Mouse (Mus musculus) hindbrain, postnatal 0 days (tissue): ENCODE data around the gene Myoc. TPM values are rescaled to one million over a fixed set of nuclear protein-coding genes. Genes with fewer than 3 reads are reported as not detected.
A peak's percentile ranks its signal among the peaks of the same experiment; 100 is the strongest.
"Not testable (repeated sequence)": the region's sequence is repeated elsewhere in the genome, so short reads cannot be mapped to it uniquely, and the experiment has no call there.

Source experiments
- ATAC-seq: fragments of 200-750 bp; cut with Nextera tagmentation; 2 replicates; pipeline ENCODE4 v1.8.0; 2017; ENCODE audit warnings: mild to moderate bottlenecking, moderate TSS enrichment, moderate library complexity
- DNase-seq: peaks from one replicate; pipeline ENCODE4 v3.0.0-alpha.2; 2015; ENCODE audit warnings: low spot score
- H3K27ac ChIP-seq: fragments of 300-500 bp; sonication (generic); 2 replicates; pipeline ENCODE4 v1.5.1; 2014; ENCODE audit warnings: mild to moderate bottlenecking
- H3K27me3 ChIP-seq: fragments of 300-500 bp; sonication (generic); 2 replicates; pipeline ENCODE4 v1.6.1; 2014; ENCODE audit warnings: low read length, mixed read lengths; ENCODE audit not compliant: insufficient read depth
- H3K36me3 ChIP-seq: fragments of 300-500 bp; sonication (generic); 2 replicates; pipeline ENCODE4 v1.6.1; 2014; ENCODE audit warnings: low read length, mixed read lengths; ENCODE audit not compliant: insufficient read depth
- H3K4me1 ChIP-seq: fragments of 300-500 bp; sonication (generic); 2 replicates; pipeline ENCODE4 v1.6.1; 2014; ENCODE audit warnings: antibody characterized with exemption, low read length, mixed read lengths; ENCODE audit not compliant: insufficient read depth
- H3K4me2 ChIP-seq: fragments of 300-500 bp; sonication (generic); 2 replicates; pipeline ENCODE4 v1.6.1; 2014; ENCODE audit warnings: low read depth, mild to moderate bottlenecking, low read length, moderate library complexity, mixed read lengths
- H3K4me3 ChIP-seq: fragments of 300-500 bp; sonication (generic); 2 replicates; pipeline ENCODE4 v1.5.1; 2014; ENCODE audit warnings: low read length
- H3K9ac ChIP-seq: fragments of 300-500 bp; sonication (generic); replicated peaks from 2 replicates; pipeline ENCODE4 v1.6.1; 2014; ENCODE audit warnings: mild to moderate bottlenecking, low read length, moderate library complexity, mixed read lengths
- H3K9me3 ChIP-seq: fragments of 300-500 bp; sonication (generic); 2 replicates; pipeline ENCODE4 v1.6.1; 2016; ENCODE audit warnings: low read length, mixed read lengths
- CTCF ChIP-seq: IDR thresholded peaks from 2 replicates; pipeline ENCODE4 v1.5.1; 2016; ENCODE audit warnings: antibody characterized with exemption, control low read depth, low read depth
- WGBS: fragments of 180-500 bp; shearing (Covaris S2); extraction: QIAGEN DNeasy Blood & Tissue Kit; methylation state at CpG from one replicate; pipeline ENCODE4 v1.1.7; 2014; 5-methylcytosine and 5-hydroxymethylcytosine counted together
- polyA plus RNA-seq: library from polyadenylated mRNA; unstranded; fragments of >200 nt; fragmentation: Nextera tagmentation; extraction: Ambion mirVana; gene quantifications from 2 replicates; pipeline ENCODE4 v1.2.1, GENCODE M21; 2015
- total RNA-seq: library from RNA; depleted of rRNA; stranded (reverse); fragments of >200 nt; gene quantifications from 2 replicates; pipeline ENCODE4 v1.2.3, GENCODE M21; 2014

The Myoc gene
- total and polyA plus RNA-seq, 2 experiments from 2014 or later: 0.53 to 0.68 TPM

- no peak overlapping the region for H3K9ac ChIP-seq
- TF ChIP-seq CTCF: no peak
- no peak overlapping the region for H3K4me2 ChIP-seq
- no peak for ATAC-seq
- no peaks in the 10 kb centered on the region; the same call in 1 of the 2 replicates for H3K36me3 ChIP-seq
- H3K27me3 ChIP-seq: no peaks in the 10 kb centered on the region
- no peak overlapping the region for H3K27ac ChIP-seq
- H3K4me3 ChIP-seq: no peak overlapping the region
- H3K4me1 ChIP-seq: no peaks in the 10 kb centered on the region
- DNase-seq: no peak
- WGBS: 15% methylated on average over 1 of the region's 1 CpGs
- no peaks in the 10 kb centered on the region for H3K9me3 ChIP-seq
Observed at GRCm38 (mm10) chr1:162608127-162608526, 30.8 kb upstream of the Myoc start.

- H3K9ac ChIP-seq: no peak overlapping the region
- TF ChIP-seq CTCF: no peak
Observed at GRCm38 (mm10) chr1:162609633-162610250, 29.2 kb upstream of the Myoc start.

GRCm38 (mm10) chr1:162611191-162611590, 27.8 kb upstream of the Myoc start:
- no peak overlapping the region for H3K4me2 ChIP-seq
- H3K4me1 ChIP-seq: no peaks in the 10 kb centered on the region
- no peak overlapping the region for H3K9ac ChIP-seq
- no peaks in the 10 kb centered on the region for H3K36me3 ChIP-seq
- H3K27me3 ChIP-seq: no peaks in the 10 kb centered on the region
- no peak for ATAC-seq
- no peak overlapping the region for H3K27ac ChIP-seq
- TF ChIP-seq CTCF: no peak
- 35% methylated on average over 4 of the region's 4 CpGs for WGBS
- H3K9me3 ChIP-seq: no peaks in the 10 kb centered on the region
- H3K4me3 ChIP-seq: no peak overlapping the region
- DNase-seq: peak; percentile 42

More at GRCm38 (mm10) chr1:162609633-162610250, 29.2 kb upstream of the Myoc start:
- 43% methylated on average over 9 of the region's 9 CpGs for WGBS
- DNase-seq (no peak), ATAC-seq (no peak)
- Histone ChIP-seq H3K4me1 (no peaks in the 10 kb centered on the region), H3K4me3 (no peak overlapping the region), H3K27ac (no peak overlapping the region), H3K4me2 (no peak overlapping the region), H3K27me3 (no peaks in the 10 kb centered on the region), H3K9me3 (no peaks in the 10 kb centered on the region), H3K36me3 (no peaks in the 10 kb centered on the region)

- Histone ChIP-seq H3K27me3 (no peaks in the 10 kb centered on the region), H3K9ac (no peak overlapping the region), H3K9me3 (no peaks in the 10 kb centered on the region), H3K27ac (no peak overlapping the region), H3K4me2 (no peak overlapping the region), H3K4me3 (no peak overlapping the region), H3K4me1 (no peaks in the 10 kb centered on the region), H3K36me3 (no peaks in the 10 kb centered on the region)
- peak; percentile 33; the same call in 1 of the 2 replicates for TF ChIP-seq CTCF
- 65% methylated on average over 1 of the region's 1 CpGs for WGBS
- peak; percentile 95 for ATAC-seq
- peak; percentile 79 for DNase-seq
Observed at GRCm38 (mm10) chr1:162615511-162615910, 23.4 kb upstream of the Myoc start.

- no peaks in the 10 kb centered on the region for H3K27me3 ChIP-seq
- H3K27ac ChIP-seq: no peak overlapping the region
- no peaks in the 10 kb centered on the region for H3K36me3 ChIP-seq
- H3K4me2 ChIP-seq: no peak overlapping the region
- 70% methylated on average over 4 of the region's 4 CpGs for WGBS
- no peak overlapping the region for H3K4me3 ChIP-seq
- TF ChIP-seq CTCF: peak; percentile 54
- H3K9ac ChIP-seq: no peak overlapping the region
- ATAC-seq (no peak), DNase-seq (no peak)
- no peaks in the 10 kb centered on the region for H3K4me1 ChIP-seq
- no peaks in the 10 kb centered on the region for H3K9me3 ChIP-seq
Observed at GRCm38 (mm10) chr1:162620487-162620886, 18.5 kb upstream of the Myoc start.

GRCm38 (mm10) chr1:162623895-162624294, 15.1 kb upstream of the Myoc start:
- no peaks in the 10 kb centered on the region for H3K36me3 ChIP-seq
- no peak overlapping the region for H3K4me2 ChIP-seq
- H3K27ac ChIP-seq: no peak overlapping the region
- no peak overlapping the region for H3K4me3 ChIP-seq
- no peaks in the 10 kb centered on the region for H3K9me3 ChIP-seq
- DNase-seq: no peak
- no peaks in the 10 kb centered on the region for H3K27me3 ChIP-seq
- TF ChIP-seq CTCF: no peak
- peak; percentile 37; the same call in 1 of the 2 replicates for ATAC-seq
- no peaks in the 10 kb centered on the region for H3K4me1 ChIP-seq
- 22% methylated on average over 4 of the region's 4 CpGs for WGBS
- no peak overlapping the region for H3K9ac ChIP-seq

GRCm38 (mm10) chr1:162625229-162625628, 13.7 kb upstream of the Myoc start:
- Histone ChIP-seq H3K4me1 (no peaks in the 10 kb centered on the region), H3K4me2 (no peak overlapping the region), H3K36me3 (no peaks in the 10 kb centered on the region), H3K27ac (no peak overlapping the region), H3K9me3 (no peaks in the 10 kb centered on the region), H3K4me3 (no peak overlapping the region), H3K9ac (no peak overlapping the region), H3K27me3 (no peaks in the 10 kb centered on the region)
- WGBS: 36% methylated on average over 7 of the region's 7 CpGs
- TF ChIP-seq CTCF: peak; percentile 29; the same call in 1 of the 2 replicates
- ATAC-seq (peak; percentile 57), DNase-seq (peak; percentile 70)

GRCm38 (mm10) chr1:162627821-162628220, 11.1 kb upstream of the Myoc start:
- not testable (repeated sequence) for H3K9me3 ChIP-seq, H3K4me3 ChIP-seq, ATAC-seq, H3K4me2 ChIP-seq, H3K4me1 ChIP-seq, H3K27me3 ChIP-seq, DNase-seq, H3K36me3 ChIP-seq, H3K27ac ChIP-seq, H3K9ac ChIP-seq
- 70% methylated on average over 4 of the region's 4 CpGs for WGBS

- not testable (repeated sequence) for H3K9me3 ChIP-seq, ATAC-seq, H3K4me1 ChIP-seq, H3K27ac ChIP-seq, H3K9ac ChIP-seq, H3K4me3 ChIP-seq, DNase-seq, H3K36me3 ChIP-seq, H3K4me2 ChIP-seq, H3K27me3 ChIP-seq
- WGBS: 93% methylated on average over 15 of the region's 15 CpGs
Observed at GRCm38 (mm10) chr1:162628326-162628725, 10.6 kb upstream of the Myoc start.

GRCm38 (mm10) chr1:162635291-162635931, 3.5 kb upstream of the Myoc start:
- DNase-seq, H3K27ac ChIP-seq, H3K9me3 ChIP-seq, ATAC-seq, H3K4me3 ChIP-seq, H3K36me3 ChIP-seq, H3K9ac ChIP-seq, H3K4me2 ChIP-seq, H3K27me3 ChIP-seq, H3K4me1 ChIP-seq: not testable (repeated sequence)
- 75% methylated on average over 1 of the region's 1 CpGs for WGBS
